Mouse (Mus musculus): ENCODE measurements at regions not wholly inside any gene's neighbourhood (a gene's known extent, or its start where the extent isn't known, plus 50 kb on each side); places are given as distances from the start of the nearest gene placed in this dataset.

- no peak for TF ChIP-seq CTCF (IDR thresholded peaks at IDR 0.05; ENCODE audit: borderline replicate concordance, insufficient read depth, low read depth, low read length)
- no peak for TF ChIP-seq POLR2A (IDR thresholded peaks at IDR 0.05; ENCODE audit: borderline replicate concordance, insufficient read depth, low read length)
These were observed 224.3 kb upstream of the Tbc1d2b start for GRCm38 (mm10) chr9:90494888-90495287.
